Mouse (Mus musculus): Measurements from ENCODE around the gene Rapgef3. TPM values are rescaled to one million over a fixed set of nuclear protein-coding genes. Genes with fewer than 3 reads are reported as not detected.

Rapgef3 gene
- polyA plus RNA-seq, 1 experiment from 2014 or later, result 4.0 TPM

DNA sequence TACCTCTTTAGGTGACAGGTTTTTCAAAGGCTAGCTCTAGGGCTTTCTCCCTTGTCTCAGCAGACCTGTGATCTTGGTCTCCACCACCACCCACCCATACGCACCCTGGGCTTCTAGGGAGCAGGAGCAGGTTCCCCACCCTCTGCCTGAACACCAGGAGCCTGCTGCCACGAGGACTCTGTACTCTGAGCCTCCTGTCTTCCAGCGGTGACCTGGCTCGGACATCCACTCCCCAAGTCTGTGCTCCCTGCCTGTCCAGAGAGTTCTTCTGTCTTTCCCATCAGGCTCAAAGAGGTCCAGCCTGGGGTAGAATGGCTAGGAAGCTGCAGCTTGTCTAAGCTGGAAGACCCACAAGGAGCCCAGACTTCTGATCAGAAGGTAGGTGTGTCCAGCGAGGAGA lies 24.6 kb downstream of the Rapgef3 start:
- Histone ChIP-seq H3K4me1 (replicated peaks; ENCODE audit: control insufficient read depth, insufficient read depth, low read length) (0 out of 2 replicates have a peak, but pooled peaks cover 2% of the 10 kb centered on the region), H3K27me3 (ENCODE audit: control insufficient read depth, insufficient read depth, low read length) (no peaks in the 10 kb centered on the region), H3K4me3 (ENCODE audit: low read depth, low read length) (no peak overlapping the region), H3K27ac (ENCODE audit: low read depth, low read length) (no peak overlapping the region), H3K9me3 (ENCODE audit: control insufficient read depth, low read length) (no peaks in the 10 kb centered on the region), H3K9ac (ENCODE audit: low read depth, low read length) (no peak overlapping the region), H3K4me2 (replicated peaks; ENCODE audit: low read depth, low read length) (no peak overlapping the region), H3K36me3 (ENCODE audit: control insufficient read depth, insufficient read depth, low read length) (no peaks in the 10 kb centered on the region)
- DNase-seq (ENCODE audit: low spot score), result no peak
- 89% methylated on average over 5 of the region's 5 CpGs for WGBS
- no peak for ATAC-seq (ENCODE audit: low FRiP score)

DNA sequence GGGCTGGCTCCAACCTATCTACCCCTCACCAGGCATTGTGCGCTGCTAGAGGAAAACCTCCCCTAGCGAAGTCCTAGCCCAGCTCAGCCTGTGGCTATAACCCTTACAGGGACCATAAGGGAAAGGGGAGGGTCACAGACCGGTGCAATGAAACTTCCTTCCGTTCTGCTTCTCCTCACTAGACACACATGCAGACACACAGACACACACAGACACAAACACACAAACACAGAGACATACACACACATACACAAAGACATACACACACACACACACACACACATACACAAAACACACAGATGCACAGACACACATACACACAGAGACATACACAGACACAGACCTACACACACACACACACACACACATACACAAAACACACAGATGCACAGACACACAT lies 25.2 kb downstream of the Rapgef3 start:
- WGBS, result 81% methylated on average over 4 of the region's 4 CpGs
- Histone ChIP-seq H3K27ac (ENCODE audit: low read depth, low read length) (no peak overlapping the region), H3K27me3 (ENCODE audit: control insufficient read depth, insufficient read depth, low read length) (no peaks in the 10 kb centered on the region), H3K9ac (ENCODE audit: low read depth, low read length) (no peak overlapping the region), H3K4me1 (replicated peaks; ENCODE audit: control insufficient read depth, insufficient read depth, low read length) (no peaks in the 10 kb centered on the region), H3K4me3 (ENCODE audit: low read depth, low read length) (no peak overlapping the region), H3K4me2 (replicated peaks; ENCODE audit: low read depth, low read length) (no peak overlapping the region), H3K9me3 (ENCODE audit: control insufficient read depth, low read length) (no peaks in the 10 kb centered on the region), H3K36me3 (ENCODE audit: control insufficient read depth, insufficient read depth, low read length) (no peaks in the 10 kb centered on the region)
- no peak for DNase-seq (ENCODE audit: low spot score)
- no peak for ATAC-seq (ENCODE audit: low FRiP score)

DNA sequence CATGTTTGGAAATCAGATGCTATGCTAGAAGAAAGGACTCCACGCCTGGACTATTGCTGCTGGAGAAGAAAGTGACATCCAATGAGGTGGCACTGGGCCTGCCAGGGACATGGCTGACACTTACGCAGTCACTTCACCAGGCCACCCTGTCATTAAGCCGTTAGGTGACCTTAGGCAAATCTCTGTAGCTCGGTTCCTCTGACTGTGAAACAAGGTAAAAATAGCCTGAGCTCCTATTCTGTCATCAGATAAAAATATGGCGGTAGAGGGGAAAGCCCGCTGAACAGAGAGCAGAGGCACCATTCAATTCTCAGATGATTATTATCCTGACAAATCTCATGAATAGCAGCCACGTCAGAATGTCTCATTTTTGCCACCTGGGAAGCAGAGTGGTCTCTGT lies 25.7 kb downstream of the Rapgef3 start:
- ATAC-seq (ENCODE audit: low FRiP score) (no peak), DNase-seq (ENCODE audit: low spot score) (no peak)
- 78% methylated on average over 7 of the region's 7 CpGs for WGBS
- Histone ChIP-seq H3K36me3 (ENCODE audit: control insufficient read depth, insufficient read depth, low read length) (no peaks in the 10 kb centered on the region), H3K4me3 (ENCODE audit: low read depth, low read length) (no peak overlapping the region), H3K4me1 (replicated peaks; ENCODE audit: control insufficient read depth, insufficient read depth, low read length) (no peaks in the 10 kb centered on the region), H3K27me3 (ENCODE audit: control insufficient read depth, insufficient read depth, low read length) (no peaks in the 10 kb centered on the region), H3K9me3 (ENCODE audit: control insufficient read depth, low read length) (no peaks in the 10 kb centered on the region), H3K9ac (ENCODE audit: low read depth, low read length) (no peak overlapping the region), H3K27ac (ENCODE audit: low read depth, low read length) (no peak overlapping the region), H3K4me2 (replicated peaks; ENCODE audit: low read depth, low read length) (no peak overlapping the region)

DNA sequence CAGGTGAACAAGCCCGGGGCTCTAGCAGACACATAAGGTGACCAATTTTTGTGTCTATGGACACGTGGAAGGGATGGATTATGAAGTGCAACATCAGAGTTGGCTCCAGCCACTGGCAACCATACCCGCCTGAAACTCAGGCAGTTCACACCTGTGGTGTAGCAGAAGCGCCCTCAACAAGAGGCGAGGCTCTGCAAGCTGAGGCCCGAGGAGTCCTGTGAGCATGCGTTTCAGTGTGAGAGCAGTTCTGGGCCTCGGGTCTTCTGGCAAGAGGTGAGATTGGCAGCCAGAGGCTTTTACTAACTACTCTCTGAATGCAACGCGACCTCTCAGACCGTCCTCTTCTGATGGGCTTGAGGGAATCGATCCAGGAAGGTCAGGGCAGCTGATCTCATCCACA lies 26.1 kb downstream of the Rapgef3 start:
- no peak for DNase-seq (ENCODE audit: low spot score)
- Histone ChIP-seq H3K9ac (ENCODE audit: low read depth, low read length) (no peak overlapping the region), H3K27me3 (ENCODE audit: control insufficient read depth, insufficient read depth, low read length) (no peaks in the 10 kb centered on the region), H3K36me3 (ENCODE audit: control insufficient read depth, insufficient read depth, low read length) (no peaks in the 10 kb centered on the region), H3K4me1 (replicated peaks; ENCODE audit: control insufficient read depth, insufficient read depth, low read length) (no peaks in the 10 kb centered on the region), H3K4me3 (ENCODE audit: low read depth, low read length) (no peak overlapping the region), H3K27ac (ENCODE audit: low read depth, low read length) (no peak overlapping the region), H3K4me2 (replicated peaks; ENCODE audit: low read depth, low read length) (no peak overlapping the region), H3K9me3 (ENCODE audit: control insufficient read depth, low read length) (no peaks in the 10 kb centered on the region)
- no peak for ATAC-seq (ENCODE audit: low FRiP score)
- 85% methylated on average over 12 of the region's 12 CpGs for WGBS

DNA sequence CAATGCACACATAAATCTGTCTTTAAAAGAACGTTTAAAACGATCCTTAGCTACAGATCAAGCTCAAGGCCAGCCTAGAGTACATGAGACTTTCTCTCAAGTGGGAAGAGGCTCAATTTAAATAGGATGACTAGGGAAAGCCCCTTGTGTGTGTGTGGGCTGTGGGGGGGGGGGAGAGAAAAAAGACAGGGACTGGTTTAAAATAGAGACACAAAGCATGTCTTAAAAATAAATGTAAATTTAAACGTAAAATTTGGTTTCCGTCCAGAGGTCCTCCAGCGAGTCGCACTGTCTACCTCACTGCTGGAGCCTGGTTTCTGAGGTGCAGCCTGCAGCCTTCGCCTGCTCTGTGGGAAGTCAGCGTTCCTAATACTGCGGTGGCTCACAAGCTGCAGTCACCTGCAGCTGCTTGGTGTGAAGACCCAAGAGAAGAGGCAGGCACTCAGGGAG lies 27.5 kb downstream of the Rapgef3 start:
- DNase-seq (ENCODE audit: low spot score) (no peak), ATAC-seq (ENCODE audit: low FRiP score) (no peak)
- H3K36me3 ChIP-seq (ENCODE audit: control insufficient read depth, insufficient read depth, low read length), result no peaks in the 10 kb centered on the region
- no peak overlapping the region for H3K27ac ChIP-seq (ENCODE audit: low read depth, low read length)
- no peaks in the 10 kb centered on the region for H3K9me3 ChIP-seq (ENCODE audit: control insufficient read depth, low read length)
- WGBS, result 84% methylated on average over 9 of the region's 9 CpGs
- no peak overlapping the region for H3K4me2 ChIP-seq (replicated peaks; ENCODE audit: low read depth, low read length)
- H3K9ac ChIP-seq (ENCODE audit: low read depth, low read length), result no peak overlapping the region
- no peaks in the 10 kb centered on the region for H3K4me1 ChIP-seq (replicated peaks; ENCODE audit: control insufficient read depth, insufficient read depth, low read length)
- H3K4me3 ChIP-seq (ENCODE audit: low read depth, low read length), result no peak overlapping the region
- no peaks in the 10 kb centered on the region for H3K27me3 ChIP-seq (ENCODE audit: control insufficient read depth, insufficient read depth, low read length)

DNA sequence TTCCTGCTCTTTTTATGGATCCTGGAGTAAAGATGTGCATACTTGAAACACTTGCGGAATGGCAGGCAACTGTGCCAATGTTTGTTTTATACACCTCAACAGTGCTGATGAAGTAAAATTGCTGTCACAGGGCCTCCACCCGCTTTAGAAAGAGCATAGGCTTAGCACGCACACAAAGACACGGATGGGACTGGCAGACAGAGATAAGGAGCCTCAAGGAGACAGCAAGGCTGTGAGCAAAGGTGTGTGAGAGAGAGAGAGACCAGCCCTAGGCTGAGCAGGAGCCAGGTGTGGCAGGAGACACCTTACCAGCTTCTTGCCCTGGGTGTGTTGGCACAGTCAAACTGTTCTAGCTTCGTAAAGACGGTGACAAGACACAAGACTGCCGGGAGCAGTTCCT lies 28.8 kb downstream of the Rapgef3 start:
- H3K9me3 ChIP-seq (ENCODE audit: control insufficient read depth, low read length), result no peaks in the 10 kb centered on the region
- H3K36me3 ChIP-seq (ENCODE audit: control insufficient read depth, insufficient read depth, low read length), result no peaks in the 10 kb centered on the region
- ATAC-seq (ENCODE audit: low FRiP score) (no peak), DNase-seq (ENCODE audit: low spot score) (no peak)
- no peaks in the 10 kb centered on the region for H3K27me3 ChIP-seq (ENCODE audit: control insufficient read depth, insufficient read depth, low read length)
- WGBS, result 93% methylated on average over 7 of the region's 7 CpGs
- no peaks in the 10 kb centered on the region for H3K4me1 ChIP-seq (replicated peaks; ENCODE audit: control insufficient read depth, insufficient read depth, low read length)
- H3K4me2 ChIP-seq (replicated peaks; ENCODE audit: low read depth, low read length), result no peak overlapping the region
- no peak overlapping the region for H3K4me3 ChIP-seq (ENCODE audit: low read depth, low read length)
- H3K27ac ChIP-seq (ENCODE audit: low read depth, low read length), result no peak overlapping the region
- H3K9ac ChIP-seq (ENCODE audit: low read depth, low read length), result no peak overlapping the region

DNA sequence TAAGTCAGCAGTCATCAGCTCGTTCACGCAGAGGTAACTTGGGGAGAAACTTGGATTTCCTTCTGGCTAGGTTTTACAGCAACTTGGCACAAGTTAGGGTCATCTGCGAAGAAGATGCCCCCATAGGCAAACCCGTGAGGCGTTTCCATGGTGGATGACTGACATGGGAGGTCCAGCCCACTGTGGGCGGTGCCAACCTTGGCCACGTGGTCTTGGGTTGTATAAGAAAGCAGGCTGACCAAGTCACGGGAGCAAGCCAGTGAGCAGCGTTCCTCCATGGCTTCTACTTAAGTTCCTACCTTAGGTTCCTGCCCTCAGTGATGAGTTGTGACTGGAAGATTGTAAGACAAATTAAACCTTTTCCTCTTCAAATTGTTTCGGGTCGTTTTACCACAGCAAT lies 35.8 kb downstream of the Rapgef3 start:
- no peak overlapping the region for H3K4me2 ChIP-seq (replicated peaks; ENCODE audit: low read depth, low read length)
- ATAC-seq (ENCODE audit: low FRiP score) (no peak), DNase-seq (ENCODE audit: low spot score) (no peak)
- no peaks in the 10 kb centered on the region for H3K36me3 ChIP-seq (ENCODE audit: control insufficient read depth, insufficient read depth, low read length)
- H3K27me3 ChIP-seq (ENCODE audit: control insufficient read depth, insufficient read depth, low read length), result no peaks in the 10 kb centered on the region
- H3K9me3 ChIP-seq (ENCODE audit: control insufficient read depth, low read length), result no peaks in the 10 kb centered on the region
- WGBS, result 93% methylated on average over 11 of the region's 11 CpGs
- no peaks in the 10 kb centered on the region for H3K4me1 ChIP-seq (replicated peaks; ENCODE audit: control insufficient read depth, insufficient read depth, low read length)
- no peak overlapping the region for H3K9ac ChIP-seq (ENCODE audit: low read depth, low read length)
- H3K27ac ChIP-seq (ENCODE audit: low read depth, low read length), result no peak overlapping the region
- no peak overlapping the region for H3K4me3 ChIP-seq (ENCODE audit: low read depth, low read length)

DNA sequence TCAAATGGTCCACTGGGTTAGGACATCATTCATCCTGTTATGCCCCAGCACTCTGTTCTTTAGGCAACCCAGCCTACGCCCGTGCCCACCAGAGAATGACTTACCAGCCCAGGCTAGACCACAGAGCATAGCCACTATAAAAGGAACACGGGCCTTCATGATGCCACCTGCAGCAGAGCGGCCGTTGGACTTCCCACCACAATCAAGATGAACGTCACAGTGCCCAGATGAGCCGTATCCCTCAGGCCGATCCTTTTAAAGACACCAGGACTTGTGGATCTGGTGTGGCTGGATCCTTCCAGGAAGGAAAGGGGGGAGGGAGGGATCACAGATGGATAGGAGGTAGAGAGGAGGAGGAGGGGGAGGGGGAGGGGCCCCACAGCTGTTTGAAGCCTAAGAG lies 36.7 kb downstream of the Rapgef3 start, which contains the start of gene Endou:
TSS of gene Endou (minus strand) at position 229 of the 400 bp plus-strand sequence.
- WGBS, result 90% methylated on average over 8 of the region's 8 CpGs
- no peaks in the 10 kb centered on the region for H3K4me1 ChIP-seq (replicated peaks; ENCODE audit: control insufficient read depth, insufficient read depth, low read length)

DNA sequence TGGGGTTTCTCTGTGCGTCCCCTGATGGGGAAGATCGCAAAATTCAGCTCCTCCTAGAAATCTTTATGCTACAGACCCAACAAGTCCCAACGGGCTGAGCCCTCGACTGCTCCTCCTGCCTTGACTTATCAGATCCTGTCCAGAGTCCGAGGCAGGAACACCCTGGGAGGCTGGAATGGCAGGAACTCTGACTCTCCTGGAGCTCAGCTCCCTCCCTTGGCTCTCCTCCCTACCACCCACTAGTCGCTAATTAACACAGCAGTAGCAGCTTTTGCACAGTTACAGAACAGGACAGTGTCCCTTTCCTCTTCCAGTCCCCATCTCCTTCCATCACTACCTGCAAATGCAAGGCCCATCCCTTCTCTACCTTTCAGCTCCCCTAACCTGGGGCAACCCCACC lies 37.4 kb downstream of the Rapgef3 start:
- Histone ChIP-seq H3K4me2 (replicated peaks; ENCODE audit: low read depth, low read length) (no peak overlapping the region), H3K4me1 (replicated peaks; ENCODE audit: control insufficient read depth, insufficient read depth, low read length) (no peaks in the 10 kb centered on the region), H3K27ac (ENCODE audit: low read depth, low read length) (no peak overlapping the region), H3K36me3 (ENCODE audit: control insufficient read depth, insufficient read depth, low read length) (no peaks in the 10 kb centered on the region), H3K27me3 (ENCODE audit: control insufficient read depth, insufficient read depth, low read length) (no peaks in the 10 kb centered on the region), H3K9me3 (ENCODE audit: control insufficient read depth, low read length) (no peaks in the 10 kb centered on the region), H3K4me3 (ENCODE audit: low read depth, low read length) (no peak overlapping the region), H3K9ac (ENCODE audit: low read depth, low read length) (no peak overlapping the region)
- WGBS, result 52% methylated on average over 6 of the region's 6 CpGs
- ATAC-seq (ENCODE audit: low FRiP score) (no peak), DNase-seq (ENCODE audit: low spot score) (no peak)

More for the DNA sequence above, 36.7 kb downstream of the Rapgef3 start, which contains the start of gene Endou:
- Histone ChIP-seq H3K4me2 (replicated peaks; ENCODE audit: low read depth, low read length) (no peak within 1 kb of the TSS), H3K36me3 (ENCODE audit: control insufficient read depth, insufficient read depth, low read length) (no peaks in the 10 kb centered on the region), H3K4me3 (ENCODE audit: low read depth, low read length) (no peak within 1 kb of the TSS), H3K27me3 (ENCODE audit: control insufficient read depth, insufficient read depth, low read length) (no peaks in the 10 kb centered on the region), H3K9ac (ENCODE audit: low read depth, low read length) (no peak within 1 kb of the TSS), H3K27ac (ENCODE audit: low read depth, low read length) (no peak within 1 kb of the TSS), H3K9me3 (ENCODE audit: control insufficient read depth, low read length) (no peaks in the 10 kb centered on the region)
- DNase-seq (ENCODE audit: low spot score) (no peak), ATAC-seq (ENCODE audit: low FRiP score) (no peak)

Measured in hindbrain, embryonic 11.5 days (tissue).